Mouse (Mus musculus) forebrain, embryonic 16.5 days (tissue): Measurements from ENCODE around the gene Sh3bgrl3. TPM values are rescaled to one million over a fixed set of nuclear protein-coding genes. Genes with fewer than 3 reads are reported as not detected.
A peak's percentile ranks its signal among the peaks of the same experiment; 100 is the strongest.

ENCODE experiments used
- ATAC-seq: fragments of 200-750 bp; cut with Nextera tagmentation; 2 replicates; pipeline ENCODE4 v1.8.0; 2017; ENCODE audit warnings: mild to moderate bottlenecking, moderate library complexity
- H3K27ac ChIP-seq: fragments of 300-500 bp; sonication (generic); 2 replicates; pipeline ENCODE4 v1.5.1; 2014; ENCODE audit warnings: low read length, control low read depth
- H3K27me3 ChIP-seq: fragments of 300-500 bp; sonication (generic); replicated peaks from 2 replicates; pipeline ENCODE4 v1.6.1; 2014; ENCODE audit warnings: low read length; ENCODE audit not compliant: control insufficient read depth, insufficient read depth
- H3K36me3 ChIP-seq: fragments of 300-500 bp; sonication (generic); 2 replicates; pipeline ENCODE4 v1.6.1; 2014; ENCODE audit not compliant: control insufficient read depth, insufficient read depth
- H3K4me1 ChIP-seq: fragments of 300-500 bp; sonication (generic); replicated peaks from 2 replicates; pipeline ENCODE4 v1.6.1; 2014; ENCODE audit warnings: low read length; ENCODE audit not compliant: control insufficient read depth, insufficient read depth
- H3K4me2 ChIP-seq: fragments of 300-500 bp; sonication (generic); 2 replicates; pipeline ENCODE4 v1.6.1; 2014; ENCODE audit warnings: mild to moderate bottlenecking, low read length, control low read depth
- H3K4me3 ChIP-seq: fragments of 300-500 bp; sonication (generic); replicated peaks from 2 replicates; pipeline ENCODE4 v1.5.1; 2014; ENCODE audit warnings: mild to moderate bottlenecking, low read length, control low read depth
- H3K9ac ChIP-seq: fragments of 300-500 bp; sonication (generic); replicated peaks from 2 replicates; pipeline ENCODE4 v1.6.1; 2014; ENCODE audit warnings: low read depth, low read length, control low read depth
- H3K9me3 ChIP-seq: fragments of 300-500 bp; sonication (generic); 2 replicates; pipeline ENCODE4 v1.6.1; 2016; ENCODE audit warnings: low read length; ENCODE audit not compliant: control insufficient read depth
- WGBS: fragments of 180-500 bp; shearing (Covaris S2); extraction: QIAGEN DNeasy Blood & Tissue Kit; methylation state at CpG from one replicate; pipeline ENCODE4 v1.1.7; 2014; 5-methylcytosine and 5-hydroxymethylcytosine counted together
- polyA plus RNA-seq: library from polyadenylated mRNA; unstranded; fragments of >200 nt; fragmentation: Nextera tagmentation; extraction: Ambion mirVana; gene quantifications from 2 replicates; pipeline ENCODE4 v1.2.1, GENCODE M21; 2015

Gene Sh3bgrl3
- polyA plus RNA-seq, 1 experiment from 2014 or later: 354 TPM

- no peaks in the 10 kb centered on the region for H3K9me3 ChIP-seq
- H3K36me3 ChIP-seq: no peaks in the 10 kb centered on the region
- H3K4me1 ChIP-seq: no peaks in the 10 kb centered on the region
- no peak overlapping the region for H3K27ac ChIP-seq
- no peak overlapping the region for H3K4me2 ChIP-seq
- no peak for ATAC-seq
- H3K27me3 ChIP-seq: no peaks in the 10 kb centered on the region
- WGBS: 90% methylated on average over 7 of the region's 7 CpGs
- H3K4me3 ChIP-seq: no peak overlapping the region
- H3K9ac ChIP-seq: no peak overlapping the region
Measured at GRCm38 (mm10) chr4:134094004-134094564, 34.5 kb downstream of the Sh3bgrl3 start.

- Histone ChIP-seq H3K36me3 (no peaks in the 10 kb centered on the region), H3K9me3 (no peaks in the 10 kb centered on the region), H3K27me3 (no peaks in the 10 kb centered on the region), H3K9ac (no peak overlapping the region), H3K27ac (no peak overlapping the region), H3K4me2 (no peak overlapping the region), H3K4me1 (no peaks in the 10 kb centered on the region), H3K4me3 (no peak overlapping the region)
- 73% methylated on average over 6 of the region's 6 CpGs for WGBS
- ATAC-seq: no peak
Measured at GRCm38 (mm10) chr4:134092382-134093288, 36.0 kb downstream of the Sh3bgrl3 start.

GRCm38 (mm10) chr4:134091225-134091529 is 37.4 kb downstream of the Sh3bgrl3 start:
- no peaks in the 10 kb centered on the region for H3K9me3 ChIP-seq
- H3K36me3 ChIP-seq: no peaks in the 10 kb centered on the region
- no peak for ATAC-seq
- H3K4me1 ChIP-seq: no peaks in the 10 kb centered on the region
- H3K27me3 ChIP-seq: no peaks in the 10 kb centered on the region
- no peak overlapping the region for H3K27ac ChIP-seq
- WGBS: 86% methylated on average over 6 of the region's 6 CpGs
- H3K9ac ChIP-seq: no peak overlapping the region
- no peak overlapping the region for H3K4me2 ChIP-seq
- no peak overlapping the region for H3K4me3 ChIP-seq

- Histone ChIP-seq H3K27ac (no peak overlapping the region), H3K4me3 (no peak overlapping the region), H3K9ac (no peak overlapping the region), H3K27me3 (no peaks in the 10 kb centered on the region), H3K4me2 (no peak overlapping the region), H3K4me1 (no peaks in the 10 kb centered on the region), H3K36me3 (no peaks in the 10 kb centered on the region), H3K9me3 (no peaks in the 10 kb centered on the region)
- ATAC-seq: no peak
- WGBS: 87% methylated on average over 16 of the region's 16 CpGs
Measured at GRCm38 (mm10) chr4:134090521-134091224, 37.9 kb downstream of the Sh3bgrl3 start.

- Histone ChIP-seq H3K4me2 (no peak overlapping the region), H3K9me3 (no peaks in the 10 kb centered on the region), H3K9ac (no peak overlapping the region), H3K27me3 (no peaks in the 10 kb centered on the region), H3K4me3 (no peak overlapping the region), H3K4me1 (no peaks in the 10 kb centered on the region), H3K36me3 (no peaks in the 10 kb centered on the region), H3K27ac (no peak overlapping the region)
- 84% methylated on average over 9 of the region's 9 CpGs for WGBS
- ATAC-seq: no peak
Measured at GRCm38 (mm10) chr4:134089029-134089428, 39.6 kb downstream of the Sh3bgrl3 start.

- H3K4me2 ChIP-seq: no peak overlapping the region
Measured at GRCm38 (mm10) chr4:134087412-134087811, 41.2 kb downstream of the Sh3bgrl3 start.

GRCm38 (mm10) chr4:134084999-134085398 is 43.6 kb downstream of the Sh3bgrl3 start:
- Histone ChIP-seq H3K4me2 (no peak overlapping the region), H3K9ac (no peak overlapping the region), H3K27ac (no peak overlapping the region), H3K4me3 (no peak overlapping the region), H3K9me3 (no peaks in the 10 kb centered on the region), H3K4me1 (peaks cover 7% of the 10 kb centered on the region), H3K36me3 (no peaks in the 10 kb centered on the region), H3K27me3 (peaks cover 8% of the 10 kb centered on the region; the same call in 1 of the 2 replicates)
- 88% methylated on average over 4 of the region's 4 CpGs for WGBS
- no peak for ATAC-seq

More at GRCm38 (mm10) chr4:134087412-134087811, 41.2 kb downstream of the Sh3bgrl3 start:
- Histone ChIP-seq H3K27ac (no peak overlapping the region), H3K4me3 (no peak overlapping the region), H3K9me3 (no peaks in the 10 kb centered on the region), H3K9ac (no peak overlapping the region), H3K4me1 (peaks cover 1% of the 10 kb centered on the region; the same call in 1 of the 2 replicates), H3K36me3 (no peaks in the 10 kb centered on the region), H3K27me3 (peaks cover 3% of the 10 kb centered on the region; the same call in 1 of the 2 replicates)
- WGBS: 47% methylated on average over 7 of the region's 7 CpGs
- 0 out of 2 replicates have a peak, but pooled peaks have one; percentile 33 for ATAC-seq

- Histone ChIP-seq H3K9me3 (no peaks in the 10 kb centered on the region), H3K36me3 (no peaks in the 10 kb centered on the region), H3K4me3 (peak overlapping the region; percentile 52), H3K27ac (no peak overlapping the region), H3K4me1 (peaks cover 7% of the 10 kb centered on the region), H3K4me2 (peak overlapping the region; percentile 81), H3K9ac (peak overlapping the region; percentile 51; the same call in 1 of the 2 replicates), H3K27me3 (peaks cover 8% of the 10 kb centered on the region; the same call in 1 of the 2 replicates)
- ATAC-seq: no peak
- 10% methylated on average over 7 of the region's 7 CpGs for WGBS
Measured at GRCm38 (mm10) chr4:134082460-134082859, 46.1 kb downstream of the Sh3bgrl3 start.
